Mouse (Mus musculus) neural tube, embryonic 10.5 days (tissue): ENCODE measurements at regions not wholly inside any gene's neighbourhood (a gene's known extent, or its start where the extent isn't known, plus 50 kb on each side); places are given as distances from the start of the nearest gene placed in this dataset.

Experiments used
- DNase-seq: peaks from one replicate; pipeline ENCODE4 v3.0.0-alpha.2; 2017; ENCODE audit warnings: low spot score; ENCODE audit errors: extremely low spot score

- DNase-seq: peak; percentile 37
Measured at GRCm38 (mm10) chr10:45009676-45010075, 57.3 kb upstream of the Prep start.

GRCm38 (mm10) chr10:45009235-45009634 lies 57.8 kb upstream of the Prep start:
- no peak for DNase-seq

- no peak for DNase-seq
Measured at GRCm38 (mm10) chr10:45004037-45004653, 62.9 kb upstream of the Prep start.

GRCm38 (mm10) chr10:45003344-45003681 lies 63.7 kb upstream of the Prep start:
- no peak for DNase-seq

- DNase-seq: no peak
Measured at GRCm38 (mm10) chr10:45002637-45003343, 64.2 kb upstream of the Prep start.

GRCm38 (mm10) chr10:45000873-45001859 lies 65.8 kb upstream of the Prep start:
- peak; percentile 42 for DNase-seq

- DNase-seq: peak; percentile 37
Measured at GRCm38 (mm10) chr10:45000027-45000840, 66.8 kb upstream of the Prep start.

GRCm38 (mm10) chr10:44997906-44998289 lies 69.1 kb upstream of the Prep start:
- DNase-seq: no peak

- DNase-seq: peak; percentile 60
Measured at GRCm38 (mm10) chr10:44997184-44997905, 69.7 kb upstream of the Prep start.

- DNase-seq: no peak
Measured at GRCm38 (mm10) chr10:44995756-44996155, 71.2 kb upstream of the Prep start.

- DNase-seq: no peak
Measured at GRCm38 (mm10) chr10:44994385-44995281, 72.4 kb upstream of the Prep start.

- no peak for DNase-seq
Measured at GRCm38 (mm10) chr10:44993470-44994260, 73.3 kb upstream of the Prep start.

GRCm38 (mm10) chr10:44989539-44989938 lies 77.5 kb upstream of the Prep start:
- DNase-seq: no peak

GRCm38 (mm10) chr10:44988756-44989155 lies 78.2 kb upstream of the Prep start:
- no peak for DNase-seq

- DNase-seq: no peak
Measured at GRCm38 (mm10) chr10:44987615-44988014, 79.4 kb upstream of the Prep start.

GRCm38 (mm10) chr10:44981913-44982312 lies 85.1 kb upstream of the Prep start:
- no peak for DNase-seq

- DNase-seq: no peak
Measured at GRCm38 (mm10) chr10:44976815-44977214, 90.2 kb upstream of the Prep start.

GRCm38 (mm10) chr10:44971911-44972310 lies 95.1 kb upstream of the Prep start:
- DNase-seq: no peak

- no peak for DNase-seq
Measured at GRCm38 (mm10) chr10:44959968-44960367, 107.0 kb upstream of the Prep start.
